ENCODE assay signal across 26 mouse cellular contexts in the genomic region with DNA sequence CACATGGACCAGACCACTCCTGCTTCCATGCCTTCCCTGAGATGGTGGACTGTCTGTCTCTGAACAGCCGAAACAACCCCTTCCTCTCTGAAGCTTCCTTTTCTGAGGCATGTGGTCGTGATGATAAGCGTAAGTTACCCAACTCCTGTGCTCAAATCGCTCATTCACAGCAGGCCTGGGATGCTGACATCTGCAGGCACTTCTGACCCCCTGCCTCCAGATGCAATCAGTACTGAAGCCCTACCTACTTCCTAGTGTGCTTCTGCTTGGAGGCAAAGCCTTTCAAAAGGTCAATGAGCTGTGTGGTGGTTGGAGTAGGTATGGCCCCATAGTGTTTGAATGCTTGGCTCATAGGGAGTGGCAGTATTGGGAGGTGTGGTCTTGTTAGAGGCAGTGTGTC.
A peak's percentile ranks its signal among the peaks of the same experiment; 100 is the strongest.
DNase-seq lines count a peak whose midpoint lies in the region; ATAC-seq and TF ChIP-seq lines count a peak whose summit lies in the region.
"Had no signal": no experiment of that assay in that cellular context is flagged by ENCODE, and none has a peak within 500 bp of the region (broad histone marks: within the 10 kb centered on the region; RNA-seq: fewer than 3 reads in every experiment).

No protein-coding gene starts in this region.

- TF ChIP-seq EP300 in liver, postnatal 0 days (IDR thresholded peaks at IDR 0.05; ENCODE audit: low read depth): no peak

- WGBS in liver, postnatal 0 days (ENCODE audit: insufficient replicate concordance): 40% methylated on average over 4 of the region's 4 CpGs
- WGBS in liver, embryonic 13.5 days (ENCODE audit: insufficient replicate concordance): 23% methylated on average over 4 of the region's 4 CpGs
- 87% methylated on average over 4 of the region's 4 CpGs for WGBS in hindbrain, embryonic 13.5 days

- no peaks in the 10 kb centered on the region for H3K27me3 ChIP-seq in liver, postnatal 0 days (ENCODE audit: insufficient read depth, low read length)
- H3K27me3 ChIP-seq in liver, embryonic 13.5 days: peaks cover 6% of the 10 kb centered on the region; the same call in 1 of the 2 replicates
- H3K27me3 ChIP-seq in hindbrain, embryonic 13.5 days: peaks cover 41% of the 10 kb centered on the region
- H3K27me3 ChIP-seq: Patski had no signal

- no peak for TF ChIP-seq CTCF in liver, postnatal 0 days (IDR thresholded peaks at IDR 0.05; ENCODE audit: low read depth)

- no peaks in the 10 kb centered on the region for H3K36me3 ChIP-seq in liver, postnatal 0 days (replicated peaks; ENCODE audit: insufficient read depth, low read length)
- H3K36me3 ChIP-seq in liver, embryonic 13.5 days: no peaks in the 10 kb centered on the region
- no peaks in the 10 kb centered on the region for H3K36me3 ChIP-seq in hindbrain, embryonic 13.5 days
- H3K36me3 ChIP-seq: embryonic facial prominence, embryonic 10.5 days; embryonic facial prominence, embryonic 13.5 days; forebrain, embryonic 12.5 days; forebrain, embryonic 15.5 days; hindbrain, embryonic 15.5 days had no signal

- H3K9me3 ChIP-seq in liver, postnatal 0 days (ENCODE audit: low read length): no peaks in the 10 kb centered on the region
- H3K9me3 ChIP-seq in liver, embryonic 13.5 days (replicated peaks): no peaks in the 10 kb centered on the region
- H3K9me3 ChIP-seq in hindbrain, embryonic 13.5 days: no peaks in the 10 kb centered on the region
- H3K9me3 ChIP-seq: embryonic facial prominence, embryonic 13.5 days; forebrain, embryonic 12.5 days; forebrain, embryonic 15.5 days; hindbrain, embryonic 15.5 days had no signal

- no peaks in the 10 kb centered on the region for H3K4me1 ChIP-seq in liver, postnatal 0 days (ENCODE audit: insufficient read depth)
- 0 out of 2 replicates have a peak, but pooled peaks cover 5% of the 10 kb centered on the region for H3K4me1 ChIP-seq in liver, embryonic 13.5 days (replicated peaks)
- H3K4me1 ChIP-seq in hindbrain, embryonic 13.5 days (replicated peaks): peaks cover 7% of the 10 kb centered on the region
- H3K4me1 ChIP-seq: embryonic facial prominence, embryonic 13.5 days; forebrain, embryonic 15.5 days had no signal

- H3K9ac ChIP-seq in liver, postnatal 0 days (replicated peaks): no peak overlapping the region
- no peak overlapping the region for H3K9ac ChIP-seq in liver, embryonic 13.5 days
- H3K9ac ChIP-seq in hindbrain, embryonic 13.5 days: no peak overlapping the region
- H3K9ac ChIP-seq: embryonic facial prominence, embryonic 13.5 days; forebrain, embryonic 12.5 days; forebrain, embryonic 15.5 days; hindbrain, embryonic 15.5 days had no signal

- no peak overlapping the region for H3K27ac ChIP-seq in liver, postnatal 0 days (ENCODE audit: low read depth)
- no peak overlapping the region for H3K27ac ChIP-seq in liver, embryonic 13.5 days
- H3K27ac ChIP-seq in hindbrain, embryonic 13.5 days: no peak overlapping the region
- H3K27ac ChIP-seq: embryonic facial prominence, embryonic 10.5 days; embryonic facial prominence, embryonic 13.5 days; forebrain, embryonic 12.5 days; forebrain, embryonic 15.5 days; hindbrain, embryonic 15.5 days had no signal

- DNase-seq in liver (peak; percentile 7), adipocyte (ENCODE audit: low spot score) (no peak)
- DNase-seq in liver, postnatal 0 days: no peak
- DNase-seq in liver, embryonic 13.5 days: no peak
- DNase-seq in Muller cell, postnatal 12 days (ENCODE audit: inconsistent ontology term): no peak
- DNase-seq: adrenal gland, adult 2 months; adrenal gland, postnatal 14 days; cerebellum, adult 11 months; cerebellum, adult 2 months; cerebellum, adult 9-11 months; cerebellum, postnatal 25 days; embryo, embryonic 11 days; gastrocnemius, postnatal 10 days; gastrocnemius, postnatal 36 days; heart, adult 11 months had no signal

- H3K4me3 ChIP-seq in liver, postnatal 0 days (ENCODE audit: low read depth, low read length): no peak overlapping the region
- no peak overlapping the region for H3K4me3 ChIP-seq in liver, embryonic 13.5 days (replicated peaks)
- no peak overlapping the region for H3K4me3 ChIP-seq in hindbrain, embryonic 13.5 days
- H3K4me3 ChIP-seq: embryonic facial prominence, embryonic 10.5 days; embryonic facial prominence, embryonic 13.5 days; erythroblast, embryonic 14.5 days; forebrain, embryonic 12.5 days; forebrain, embryonic 15.5 days; hindbrain, embryonic 15.5 days had no signal

- ATAC-seq in liver, postnatal 0 days: no peak
- peak; percentile 58 to 62 for ATAC-seq in hematopoietic stem cell, adult 5-6 weeks (replicated peaks in 1 of 2; ENCODE audit: insufficient read depth in 1 of 2, low FRiP score in 2 of 2, low TSS enrichment in 1 of 2, low read depth in 1 of 2, poor library complexity in 2 of 2, severe bottlenecking in 2 of 2)
- ATAC-seq in liver, embryonic 13.5 days (ENCODE audit: low read depth): peak; percentile 41; the same call in 1 of the 2 replicates
- peak; percentile 88 for ATAC-seq in megakaryocyte progenitor cell, adult 5-6 weeks (replicated peaks; ENCODE audit: poor library complexity)
- ATAC-seq in hindbrain, embryonic 13.5 days (ENCODE audit: low FRiP score): no peak
- ATAC-seq: forebrain, embryonic 15.5 days; Patski had no signal

- no peak overlapping the region for H3K4me2 ChIP-seq in liver, postnatal 0 days (ENCODE audit: low read depth, low read length)
- no peak overlapping the region for H3K4me2 ChIP-seq in liver, embryonic 13.5 days
- H3K4me2 ChIP-seq in hindbrain, embryonic 13.5 days: no peak overlapping the region
- H3K4me2 ChIP-seq: embryonic facial prominence, embryonic 13.5 days; forebrain, embryonic 12.5 days; forebrain, embryonic 15.5 days; heart, embryonic 11.5 days; hindbrain, embryonic 15.5 days had no signal

Comparison
In these comparisons a context has a peak if more than half of its experiments do, and no peak if none do; other contexts are left out.
1. ATAC-seq: peak in hematopoietic stem cell, adult 5-6 weeks (2 of 2), liver, embryonic 13.5 days (single experiment) and megakaryocyte progenitor cell, adult 5-6 weeks (single experiment); none in liver, postnatal 0 days (single experiment) and hindbrain, embryonic 13.5 days (single experiment).